Mouse (Mus musculus): Measurements from ENCODE around the gene Anxa7. TPM values are rescaled to one million over a fixed set of nuclear protein-coding genes. Genes with fewer than 3 reads are reported as not detected.

The Anxa7 gene
- total RNA-seq, 4 experiments from 2014 or later: 70.2 to 86.3 (median 74.8) TPM

DNA sequence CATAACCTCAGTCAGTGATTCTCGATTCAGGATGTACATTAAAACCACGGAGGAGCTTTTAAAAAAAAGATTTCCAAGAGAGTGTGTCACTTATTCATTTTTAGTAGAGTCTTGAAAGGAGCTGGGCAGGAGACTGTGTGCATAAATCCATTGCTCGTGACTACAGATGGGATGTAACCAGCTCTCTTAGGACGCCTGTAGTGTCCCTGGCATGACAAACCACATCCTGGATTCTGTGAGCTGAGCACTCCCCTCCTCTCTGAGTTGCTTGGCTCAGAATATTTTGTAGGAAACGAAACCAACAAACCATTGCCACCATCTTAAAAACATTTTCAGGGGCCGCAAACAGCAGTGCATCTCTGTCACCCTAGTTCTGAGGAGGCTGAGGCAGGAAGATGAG lies 43.0 kb downstream of the Anxa7 start:
- no peak for DNase-seq (ENCODE audit: low spot score in 2 of 2)

DNA sequence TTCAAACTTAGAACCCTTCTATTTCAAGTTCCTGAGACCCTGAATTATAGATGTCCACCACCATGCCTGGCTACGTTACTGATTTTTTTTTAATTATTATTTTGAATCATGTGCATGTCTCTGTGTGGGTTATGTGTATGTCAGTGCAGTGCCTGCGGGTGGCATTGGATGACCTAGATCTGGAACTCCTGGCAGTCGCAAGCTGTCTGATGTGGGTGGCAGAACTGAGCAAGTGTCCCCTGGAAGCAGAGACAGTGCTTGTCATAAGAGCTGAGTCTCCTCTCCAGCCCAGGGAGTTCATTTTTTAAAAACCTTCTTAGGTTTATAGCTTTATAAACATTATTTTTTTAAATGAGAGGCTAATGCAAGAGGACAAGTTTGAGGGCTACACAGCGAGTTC lies 47.5 kb downstream of the Anxa7 start:
- no peak for DNase-seq (ENCODE audit: low spot score in 2 of 2)

GRCm38 (mm10) chr14:20431726-20432125 lies 48.2 kb downstream of the Anxa7 start:
- no peak for DNase-seq (ENCODE audit: low spot score in 2 of 2)

GRCm38 (mm10) chr14:20429833-20430232 lies 50.1 kb downstream of the Anxa7 start:
- no peak for DNase-seq (ENCODE audit: low spot score in 2 of 2)

DNA sequence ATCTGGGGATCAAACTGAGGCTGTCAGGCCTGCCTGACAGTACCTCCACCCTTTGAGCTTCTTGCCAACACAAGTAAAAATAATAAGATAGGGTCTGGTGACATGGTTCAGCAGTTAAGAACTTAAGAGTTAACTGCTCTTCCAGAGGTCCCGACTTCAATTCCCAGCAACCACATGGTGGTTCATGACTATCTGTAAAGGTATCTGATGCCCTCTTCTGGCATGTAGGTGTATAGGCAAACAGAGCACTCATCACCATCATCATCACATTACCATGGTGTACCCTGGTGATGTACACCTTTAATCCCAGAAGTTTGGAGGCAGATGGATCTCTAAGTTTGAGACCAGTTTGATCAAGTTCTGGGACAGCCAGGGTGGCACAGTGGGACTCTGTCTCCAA lies 51.3 kb downstream of the Anxa7 start:
- no peak for DNase-seq (ENCODE audit: low spot score in 2 of 2)

DNA sequence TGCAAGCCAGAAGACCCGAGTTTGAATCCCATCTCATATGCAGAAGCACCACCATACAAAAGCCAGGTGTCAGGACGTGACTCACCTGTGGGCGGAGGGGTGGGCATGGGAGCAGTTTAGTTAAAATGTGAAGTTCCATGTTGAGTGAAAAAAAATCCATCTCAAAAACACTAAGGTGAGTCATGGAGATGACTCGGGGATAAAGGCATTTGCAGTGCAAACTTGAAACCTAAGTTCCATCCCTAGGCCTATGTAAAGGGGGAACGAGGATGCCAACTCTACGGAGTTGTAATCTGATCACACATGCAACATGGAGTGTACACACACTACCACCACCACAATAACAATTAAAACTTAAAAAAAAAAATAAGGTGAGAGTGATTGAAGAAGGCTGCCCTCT lies 56.9 kb downstream of the Anxa7 start:
- no peak for DNase-seq (ENCODE audit: low spot score in 2 of 2)

- DNase-seq (ENCODE audit: low spot score in 2 of 2): no peak
Observed at GRCm38 (mm10) chr14:20422257-20422656, 57.7 kb downstream of the Anxa7 start.

Other genes starting within 250 kb of the Anxa7 start
- not detected for gene Kcnk16, start 210.9 kb downstream of the Anxa7 start, total RNA-seq (2022)
- 10 to 100 TPM; 18.9 to 23.2 (median 21.2) TPM for gene Nudt13, start 185.4 kb downstream of the Anxa7 start, total RNA-seq (2022)
- 10 to 100 TPM; 34.6 to 39.1 (median 36.5) TPM for gene Ecd, start 132.0 kb downstream of the Anxa7 start, total RNA-seq (2022)
- 10 to 100 TPM; 45.3 to 49.3 (median 47.8) TPM for gene Fam149b, start 132.0 kb downstream of the Anxa7 start, total RNA-seq (2022)
- gene Dnajc9, start 91.2 kb downstream of the Anxa7 start, total RNA-seq (2022): 10 to 100 TPM; 24.9 to 33.6 (median 28.6) TPM
- gene Mrps16, start 86.5 kb downstream of the Anxa7 start, total RNA-seq (2022): 10 to 100 TPM; 30.2 to 36.4 (median 33.9) TPM
- 1 to 10 TPM; 3.1 to 4.1 (median 3.5) TPM for gene Cfap70, start 27.9 kb downstream of the Anxa7 start, total RNA-seq (2022)
- 1 to 10 TPM in 2 of 4 experiments, under 1 TPM in 2; 0.59 to 1.8 (median 0.89) TPM for gene Mss51, start 16.8 kb upstream of the Anxa7 start, total RNA-seq (2022)
- 100 to 1,000 TPM; 244 to 282 (median 264) TPM for gene Ppp3cb, start 66.4 kb upstream of the Anxa7 start, total RNA-seq (2022)
- 10 to 100 TPM; 52.2 to 58.6 (median 54.9) TPM for gene Usp54, start 160.9 kb upstream of the Anxa7 start, total RNA-seq (2022)
- 1 to 10 TPM in 2 of 4 experiments, under 1 TPM in 1, not detected in 1; 0.27 to 1.2 (median 1.1) TPM for gene Myoz1, start 176.4 kb upstream of the Anxa7 start, total RNA-seq (2022)
- under 1 TPM; 0.23 to 0.57 (median 0.47) TPM for gene Synpo2l, start 188.2 kb upstream of the Anxa7 start, total RNA-seq (2022)
- 100 to 1,000 TPM in 1 of 4 experiments, 10 to 100 TPM in 3; 87.9 to 102 (median 99.5) TPM for gene Sec24c, start 194.2 kb upstream of the Anxa7 start, total RNA-seq (2022)
- gene Fut11, start 214.8 kb upstream of the Anxa7 start, total RNA-seq (2022): 10 to 100 TPM; 14.4 to 15.4 (median 15.1) TPM
- gene Chchd1, start 222.9 kb upstream of the Anxa7 start, total RNA-seq (2022): 10 to 100 TPM; 44.0 to 50.6 (median 49.5) TPM
- gene Zswim8, start 227.4 kb upstream of the Anxa7 start, total RNA-seq (2022): 100 to 1,000 TPM; 149 to 168 (median 158) TPM

Measured in left cerebral cortex, adult 8-10 months (tissue).